Mouse (Mus musculus) layer of hippocampus, adult 11-12 months (tissue): Measurements from ENCODE around the gene Ttc9c.
A peak's percentile ranks its signal among the peaks of the same experiment; 100 is the strongest.
"Not testable (repeated sequence)": the region's sequence is repeated elsewhere in the genome, so short reads cannot be mapped to it uniquely, and the experiment has no call there.

Source experiments
- DNase-seq: peaks from one replicate; pipeline ENCODE4 v3.0.0; 2022; ENCODE audit warnings: low spot score

Ttc9c gene

GRCm38 (mm10) chr19:8818801-8819595 is at the start of gene Ttc9c:
TSS of gene Ttc9c (minus strand) at chr19:8819333.
- peak; percentile 98 for DNase-seq

- no peak for DNase-seq
Measured at GRCm38 (mm10) chr19:8864265-8864664, 45.1 kb upstream of the Ttc9c start.

GRCm38 (mm10) chr19:8859018-8859417 is 39.9 kb upstream of the Ttc9c start:
- no peak for DNase-seq

- peak; percentile 63 for DNase-seq
Measured at GRCm38 (mm10) chr19:8857689-8858088, 38.6 kb upstream of the Ttc9c start.

GRCm38 (mm10) chr19:8853117-8853516 is 34.0 kb upstream of the Ttc9c start:
- DNase-seq = no peak

- no peak for DNase-seq
Measured at GRCm38 (mm10) chr19:8852236-8852928, 33.2 kb upstream of the Ttc9c start.

- DNase-seq = no peak
Measured at GRCm38 (mm10) chr19:8851639-8852038, 32.5 kb upstream of the Ttc9c start.

GRCm38 (mm10) chr19:8850402-8850901 is 31.3 kb upstream of the Ttc9c start, which contains the start of gene Lrrn4cl:
TSS of gene Lrrn4cl (plus strand) at chr19:8850768.
- no peak for DNase-seq

- no peak for DNase-seq
Measured at GRCm38 (mm10) chr19:8848356-8848755, 29.2 kb upstream of the Ttc9c start.

- DNase-seq = peak; percentile 86
Measured at GRCm38 (mm10) chr19:8844371-8845129, 25.4 kb upstream of the Ttc9c start.

GRCm38 (mm10) chr19:8842961-8843360 is 23.8 kb upstream of the Ttc9c start:
- no peak for DNase-seq

GRCm38 (mm10) chr19:8841012-8841411 is 21.9 kb upstream of the Ttc9c start:
- DNase-seq = no peak

GRCm38 (mm10) chr19:8839908-8840791 is 21.0 kb upstream of the Ttc9c start:
- DNase-seq = peak; percentile 78

- DNase-seq = peak; percentile 78
Measured at GRCm38 (mm10) chr19:8839103-8839907, 20.2 kb upstream of the Ttc9c start, which contains the start of gene Gng3. TSS of gene Gng3 (minus strand) at chr19:8839194.

- no peak for DNase-seq
Measured at GRCm38 (mm10) chr19:8838041-8838730, 19.1 kb upstream of the Ttc9c start.

- DNase-seq = peak; percentile 91
Measured at GRCm38 (mm10) chr19:8837251-8837791, 18.2 kb upstream of the Ttc9c start, which contains the start of gene Bscl2. TSS of gene Bscl2 (plus strand) at chr19:8837467.

- DNase-seq = not testable (repeated sequence)
Measured at GRCm38 (mm10) chr19:8836327-8836726, 17.2 kb upstream of the Ttc9c start.

- DNase-seq = no peak
Measured at GRCm38 (mm10) chr19:8832971-8833370, 13.8 kb upstream of the Ttc9c start.

- DNase-seq = no peak
Measured at GRCm38 (mm10) chr19:8831262-8831661, 12.1 kb upstream of the Ttc9c start.
